Mouse (Mus musculus): ENCODE results near the gene Samd1.
"Not testable (repeated sequence)": the region's sequence is repeated elsewhere in the genome, so short reads cannot be mapped to it uniquely, and the experiment has no call there.

Samd1 gene

DNA sequence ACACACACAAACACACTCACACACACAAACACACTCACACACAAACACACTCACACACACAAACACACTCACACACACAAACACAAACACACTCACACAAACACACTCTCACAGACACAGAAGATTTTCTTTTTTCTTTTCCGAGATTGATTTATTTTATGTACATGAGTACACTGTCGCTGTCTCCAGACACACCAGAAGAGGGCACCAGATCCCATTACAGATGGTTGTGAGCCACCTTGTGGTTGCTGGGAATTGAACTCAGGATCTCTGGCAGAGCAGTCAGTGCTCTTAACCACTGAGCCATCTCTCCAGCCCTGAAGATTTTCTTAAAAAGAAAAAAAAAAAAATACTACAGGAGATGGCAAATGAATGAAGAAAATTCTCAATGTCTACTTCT, 14.2 kb upstream of the Samd1 start:
- not testable (repeated sequence) for DNase-seq (ENCODE audit: low spot score in 2 of 2)

DNA sequence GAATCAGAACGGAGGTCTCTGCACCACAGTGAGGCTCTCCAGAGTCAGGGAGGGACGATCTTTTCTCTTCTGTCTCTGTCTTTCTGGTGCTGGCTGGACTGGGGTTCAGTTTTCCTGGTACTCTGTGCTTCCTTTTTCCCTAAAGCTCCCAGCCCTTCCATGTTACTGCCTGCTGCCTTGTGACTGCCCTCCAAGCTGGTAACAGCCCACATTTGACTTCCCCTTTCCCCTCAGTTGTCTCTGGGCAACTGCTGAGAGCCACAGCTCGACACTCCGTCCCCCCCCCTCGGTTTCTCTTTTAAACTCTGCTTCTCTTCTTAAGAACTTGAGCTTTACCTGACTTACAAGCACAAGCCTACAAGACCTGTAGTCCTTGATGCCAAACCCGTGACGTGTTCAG, 8.2 kb upstream of the Samd1 start:
- no peak for DNase-seq (ENCODE audit: low spot score in 2 of 2)

DNA sequence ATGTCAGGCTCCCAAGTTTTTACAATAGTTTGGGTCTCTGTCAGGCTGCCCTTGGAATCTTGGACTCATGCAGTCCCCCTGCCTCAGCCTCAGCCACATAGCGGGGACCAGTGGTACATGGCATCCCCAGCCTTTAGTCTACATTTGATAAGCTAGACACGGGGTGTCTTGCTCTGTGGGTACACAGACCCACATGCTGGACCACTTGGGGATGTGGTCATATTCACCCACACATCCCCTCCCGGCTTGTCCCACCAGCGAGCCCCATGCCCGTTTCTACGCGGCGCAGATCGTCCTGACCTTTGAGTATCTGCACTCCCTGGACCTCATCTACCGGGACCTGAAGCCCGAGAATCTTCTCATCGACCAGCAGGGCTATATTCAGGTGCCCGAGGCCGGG, 7.3 kb upstream of the Samd1 start:
- no peak for DNase-seq (ENCODE audit: low spot score in 2 of 2)

- no peak for DNase-seq (ENCODE audit: low spot score in 2 of 2)
Measured at GRCm38 (mm10) chr8:83992488-83992887, 5.0 kb upstream of the Samd1 start.

GRCm38 (mm10) chr8:83994030-83994429, 3.4 kb upstream of the Samd1 start:
- DNase-seq (ENCODE audit: low spot score in 2 of 2), result no peak

GRCm38 (mm10) chr8:83995973-83996372, 1.5 kb upstream of the Samd1 start:
- no peak for DNase-seq (ENCODE audit: low spot score in 2 of 2)

DNA sequence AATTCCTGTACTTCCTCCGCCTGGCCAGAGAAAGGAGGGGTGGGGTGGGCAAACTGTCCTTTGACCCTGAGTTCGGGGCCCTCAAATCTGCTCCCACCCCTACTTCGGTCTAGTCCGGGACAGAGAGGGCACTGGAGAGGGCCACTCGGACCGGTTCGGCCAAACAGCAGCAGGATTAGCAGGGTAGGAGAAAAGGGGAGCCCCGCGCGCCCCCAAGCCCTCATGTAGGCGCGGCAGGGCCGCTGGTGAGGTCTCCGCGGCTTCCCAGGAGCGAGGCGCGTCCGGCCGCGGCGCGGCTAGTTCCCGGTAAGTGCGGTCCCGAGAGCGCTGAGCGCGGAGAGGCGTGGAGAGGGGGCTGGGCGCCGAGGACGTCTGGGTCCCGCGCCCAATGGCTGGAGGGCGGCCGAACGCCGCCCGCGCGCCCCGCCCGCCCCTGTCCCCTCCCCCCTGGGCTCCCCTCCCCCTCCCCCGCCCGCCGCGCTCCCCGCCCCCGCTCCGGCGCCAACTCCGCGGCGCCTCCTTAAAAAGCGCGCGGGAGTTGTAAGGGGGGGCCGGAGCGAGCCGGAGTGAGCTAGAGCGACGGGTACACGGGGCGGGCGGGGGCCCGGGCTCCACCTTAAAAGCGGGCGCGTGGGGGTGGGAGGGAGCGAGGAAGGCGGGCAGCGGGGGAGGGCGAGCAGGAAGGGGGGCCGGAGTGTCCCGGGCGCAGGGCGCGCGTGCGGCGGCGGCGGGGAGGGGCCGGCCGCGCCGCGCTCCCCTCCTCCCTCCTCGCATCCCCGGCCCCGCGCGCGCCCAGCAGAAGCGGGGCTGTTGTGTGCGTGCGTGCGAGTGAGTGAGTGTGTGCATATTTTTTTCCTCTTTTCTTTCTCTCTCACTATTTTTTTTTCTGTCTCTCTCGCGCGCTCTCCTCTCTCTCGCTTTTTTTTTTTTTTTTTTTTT, 636 bp upstream of the Samd1 start:
- DNase-seq (ENCODE audit: low spot score in 2 of 2), result peak; percentile 41 to 61

DNA sequence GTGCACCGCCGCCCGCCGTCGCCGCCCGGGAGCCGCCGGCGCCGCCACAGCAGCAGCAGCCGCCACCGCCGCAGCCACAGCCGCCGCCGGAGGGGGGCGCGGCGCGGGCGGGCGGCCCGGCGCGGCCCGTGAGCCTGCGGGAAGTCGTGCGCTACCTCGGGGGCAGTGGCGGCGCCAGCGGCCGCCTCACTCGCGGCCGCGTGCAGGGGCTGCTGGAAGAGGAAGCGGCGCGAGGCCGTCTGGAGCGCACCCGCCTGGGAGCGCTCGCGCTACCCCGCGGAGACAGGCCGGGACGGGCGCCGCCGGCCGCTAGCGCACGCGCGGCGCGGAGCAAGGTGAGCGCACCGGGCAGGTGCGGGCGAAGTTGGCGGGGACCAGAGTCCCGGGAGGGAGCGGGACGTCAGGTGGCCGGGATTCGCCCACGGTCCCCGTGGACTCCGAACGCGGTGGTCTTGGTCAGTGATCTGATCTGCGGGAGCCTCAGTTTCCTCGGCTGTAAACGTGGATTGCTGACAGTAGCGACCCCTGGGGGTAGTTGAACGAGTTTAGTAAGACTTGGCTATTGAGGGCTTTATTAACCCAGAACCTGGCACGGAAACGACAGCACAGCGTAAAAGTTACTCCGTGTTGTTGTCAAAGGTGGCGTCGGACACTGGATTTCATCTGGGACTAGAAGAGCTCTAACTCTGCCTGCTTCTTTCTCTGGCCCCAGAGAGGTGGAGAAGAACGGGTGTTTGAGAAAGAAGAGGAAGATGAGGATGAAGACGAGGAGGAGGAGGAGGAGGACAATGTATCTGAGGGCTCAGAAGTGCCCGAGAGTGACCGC, 972 bp downstream of the Samd1 start:
- peak; percentile 38 to 68 for DNase-seq (ENCODE audit: low spot score in 2 of 2)

DNA sequence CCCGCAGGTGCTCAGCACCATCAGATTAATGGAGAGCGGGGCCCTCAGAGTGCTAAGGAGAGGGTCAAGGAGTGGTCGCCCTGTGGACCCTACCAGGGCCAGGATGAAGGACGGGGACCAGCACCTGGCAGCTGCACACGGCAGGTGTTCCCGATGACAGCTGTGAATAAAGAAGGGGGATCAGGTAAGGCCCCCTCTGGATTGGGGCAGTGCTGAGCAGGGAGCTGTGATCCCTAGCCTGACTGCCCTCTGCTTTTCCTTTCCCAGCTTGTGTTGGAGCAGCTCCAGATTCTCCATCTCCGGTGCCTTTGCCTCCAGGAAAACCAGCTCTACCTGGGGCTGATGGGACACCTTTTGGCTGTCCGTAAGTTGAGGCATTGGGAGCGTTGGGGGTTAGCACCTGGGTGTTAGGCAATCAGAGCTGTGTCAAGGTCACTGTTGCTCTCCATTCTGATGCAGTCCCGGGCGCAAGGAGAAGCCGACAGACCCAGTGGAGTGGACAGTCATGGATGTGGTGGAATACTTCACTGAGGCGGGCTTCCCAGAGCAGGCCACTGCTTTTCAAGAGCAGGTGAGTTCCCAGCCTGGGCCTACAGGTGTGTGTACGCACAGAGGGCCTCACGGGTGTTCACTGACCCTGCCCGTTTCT, 1.7 kb downstream of the Samd1 start:
- DNase-seq (ENCODE audit: low spot score in 2 of 2), result no peak

DNA sequence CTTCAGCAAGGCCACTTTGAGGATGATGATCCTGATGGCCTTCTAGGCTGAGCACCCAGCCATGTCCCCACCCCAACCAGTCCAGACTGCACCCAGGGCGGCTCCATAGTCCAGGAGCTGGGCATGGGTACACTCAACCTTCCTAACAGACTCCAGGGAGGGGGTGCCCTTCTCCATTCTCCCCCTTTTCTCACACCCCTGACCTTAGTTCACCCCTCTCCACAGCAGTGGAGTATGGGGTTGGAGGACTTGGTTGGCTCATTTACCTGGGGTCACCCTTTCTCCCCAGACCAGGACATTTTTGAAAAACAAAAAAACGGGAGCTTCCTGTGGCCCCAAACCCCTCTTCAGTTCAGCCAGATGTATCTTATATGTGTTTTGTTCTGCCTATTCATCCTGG, 2.4 kb downstream of the Samd1 start:
- DNase-seq (ENCODE audit: low spot score in 2 of 2), result no peak

- no peak for DNase-seq (ENCODE audit: low spot score in 2 of 2)
Measured at GRCm38 (mm10) chr8:84001281-84002000, 4.0 kb downstream of the Samd1 start, which contains the start of gene 1700067K01Rik. TSS of gene 1700067K01Rik (plus strand) at chr8:84001502.

- DNase-seq (ENCODE audit: low spot score in 2 of 2), result no peak
Measured at GRCm38 (mm10) chr8:84002957-84003611, 5.6 kb downstream of the Samd1 start.

- no peak for DNase-seq (ENCODE audit: low spot score in 2 of 2)
Measured at GRCm38 (mm10) chr8:84003612-84004246, 6.3 kb downstream of the Samd1 start.

- peak; percentile 91 to 96 for DNase-seq (ENCODE audit: low spot score in 2 of 2)
Measured at GRCm38 (mm10) chr8:84004533-84005201, 7.2 kb downstream of the Samd1 start.

DNA sequence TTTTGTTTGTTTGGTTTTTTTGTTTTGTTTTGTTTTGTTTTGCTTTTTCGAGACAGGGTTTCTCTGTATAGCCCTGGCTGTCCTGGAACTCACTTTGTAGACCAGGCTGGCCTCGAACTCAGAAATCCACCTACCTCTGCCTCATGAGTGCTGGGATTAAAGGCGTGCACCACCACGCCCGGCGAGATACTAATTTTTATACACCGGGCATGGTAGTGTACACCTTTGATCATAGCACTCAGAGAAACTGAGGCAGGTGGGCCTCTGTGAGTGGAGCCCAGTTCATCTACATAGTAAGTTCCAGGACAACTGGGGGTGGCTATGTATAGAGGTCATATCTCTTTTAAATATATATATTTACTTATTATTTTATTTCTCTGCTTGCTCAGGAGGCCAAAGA, 8.0 kb downstream of the Samd1 start:
- DNase-seq (ENCODE audit: low spot score in 2 of 2), result not testable (repeated sequence)

DNA sequence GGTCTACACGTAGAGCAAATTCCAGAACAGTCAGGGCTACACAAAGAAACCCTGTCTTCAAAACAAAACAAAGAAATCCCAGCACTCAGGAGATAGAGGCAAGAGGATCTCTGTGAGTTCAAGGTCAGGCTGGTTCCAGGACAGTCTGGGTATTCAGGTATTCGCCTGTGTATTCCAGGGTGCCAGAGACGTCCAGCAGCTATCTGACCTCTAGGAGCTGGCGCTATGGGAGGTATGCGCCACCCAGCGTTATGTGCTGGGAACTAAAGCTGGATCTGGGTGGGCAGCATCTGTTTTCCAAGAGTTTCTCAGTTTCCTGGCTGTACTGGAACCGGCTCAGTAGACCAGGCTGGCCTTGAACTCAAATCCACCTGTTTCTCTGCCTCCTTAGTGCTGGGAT, 10.9 kb downstream of the Samd1 start:
- no peak for DNase-seq (ENCODE audit: low spot score in 2 of 2)

GRCm38 (mm10) chr8:84009876-84010275, 12.4 kb downstream of the Samd1 start:
- DNase-seq (ENCODE audit: low spot score in 2 of 2), result peak; percentile 72 to 82

- peak; percentile 50 to 61 for DNase-seq (ENCODE audit: low spot score in 2 of 2)
Measured at GRCm38 (mm10) chr8:84010625-84011611, 13.4 kb downstream of the Samd1 start.

Data from natural killer cell, adult 2 months (primary cell).